Mouse (Mus musculus): ENCODE measurements around the gene Sgms1. TPM values are rescaled to one million over a fixed set of nuclear protein-coding genes. Genes with fewer than 3 reads are reported as not detected.
A peak's percentile ranks its signal among the peaks of the same experiment; 100 is the strongest.

Sgms1 gene
- polyA plus RNA-seq (2016; fragmentation: Nextera tagmentation; extraction: Ambion mirVana): 18.1 and 19.2 TPM in 2 replicates

DNA sequence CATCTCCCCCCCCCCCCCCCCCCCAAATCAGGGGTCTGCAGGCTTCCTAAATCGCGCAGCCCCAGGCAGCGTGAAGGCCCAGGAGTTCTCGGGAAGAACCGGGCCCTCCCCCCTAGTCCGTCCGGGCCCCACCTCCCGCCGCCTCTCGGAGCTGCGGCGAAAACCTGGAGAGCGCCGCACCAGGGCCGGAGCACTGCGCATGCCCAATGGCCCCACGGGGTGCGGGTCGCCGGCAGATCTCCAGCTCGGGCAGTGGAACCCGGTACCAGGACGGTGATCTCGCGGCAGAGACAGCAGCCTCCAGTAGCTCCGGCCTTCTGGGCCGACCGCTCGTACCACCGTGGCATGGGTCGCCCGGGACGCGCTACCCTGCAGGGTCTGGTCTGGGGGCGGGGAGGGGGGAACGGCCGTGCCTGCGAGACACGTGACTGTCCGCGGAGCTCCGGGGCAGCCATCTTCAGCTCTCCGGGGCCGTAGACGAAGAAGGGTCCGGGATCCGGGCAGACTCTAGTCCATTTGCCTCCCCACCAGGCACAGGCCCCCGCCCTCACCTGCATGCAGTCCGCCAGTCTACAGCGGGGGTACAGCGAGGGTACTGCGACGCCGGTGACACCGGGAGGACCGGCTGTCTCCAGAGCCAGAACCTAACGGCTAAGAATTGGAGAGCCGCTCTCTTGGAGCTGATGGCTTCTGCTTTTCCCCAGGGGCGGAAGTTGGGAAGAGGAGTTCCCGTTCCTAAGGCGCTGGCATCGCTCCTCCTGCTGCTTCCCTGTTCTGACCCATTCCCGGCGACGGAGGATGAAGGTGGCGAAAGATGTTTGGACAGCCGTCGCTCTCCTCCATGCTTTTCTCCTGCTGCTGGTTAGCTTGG lies at the start of gene Sgms1:
Sgms1 (minus strand) TSS at position 714 of the 871 bp plus-strand sequence.
- peak; percentile 95 for ATAC-seq (ENCODE audit: low FRiP score)
- peak within 1 kb of the TSS; percentile 85 for H3K4me3 ChIP-seq
- peak within 1 kb of the TSS; percentile 85 for H3K9ac ChIP-seq
- no peaks in the 10 kb centered on the region for H3K27me3 ChIP-seq
- H3K4me1 ChIP-seq: peaks cover 18% of the 10 kb centered on the region
- no peaks in the 10 kb centered on the region for H3K9me3 ChIP-seq (replicated peaks)
- peak within 1 kb of the TSS; percentile 96 for H3K27ac ChIP-seq
- no peaks in the 10 kb centered on the region for H3K36me3 ChIP-seq
- WGBS: 2% methylated on average over 63 of the region's 68 CpGs
- peak within 1 kb of the TSS; percentile 93 for H3K4me2 ChIP-seq (replicated peaks)

DNA sequence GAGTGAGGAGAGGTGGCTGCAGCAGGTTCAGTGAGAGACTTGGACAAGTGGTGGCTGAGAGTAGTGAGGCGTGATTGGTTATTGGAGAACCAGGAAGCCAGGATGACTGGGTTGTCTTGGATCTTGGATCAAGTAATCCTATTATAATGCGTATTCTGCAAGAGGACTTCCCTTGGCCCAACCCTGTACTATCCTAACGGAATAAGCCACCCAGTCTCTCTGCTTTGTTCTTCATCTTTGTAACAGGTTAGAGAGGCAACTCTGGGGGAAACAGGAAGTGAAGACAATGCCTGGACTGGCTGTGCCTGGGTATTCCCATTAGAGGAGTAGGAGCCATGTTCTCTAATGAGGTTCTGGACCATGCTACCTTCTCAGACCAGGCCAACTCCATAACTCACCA lies 36.3 kb upstream of the Sgms1 start:
- Histone ChIP-seq H3K27me3 (no peaks in the 10 kb centered on the region), H3K27ac (no peak overlapping the region), H3K4me3 (no peak overlapping the region), H3K9ac (no peak overlapping the region), H3K36me3 (no peaks in the 10 kb centered on the region), H3K4me2 (replicated peaks) (no peak overlapping the region), H3K9me3 (replicated peaks) (no peaks in the 10 kb centered on the region), H3K4me1 (no peaks in the 10 kb centered on the region)
- no peak for ATAC-seq (ENCODE audit: low FRiP score)
- 90% methylated on average over 3 of the region's 3 CpGs for WGBS

DNA sequence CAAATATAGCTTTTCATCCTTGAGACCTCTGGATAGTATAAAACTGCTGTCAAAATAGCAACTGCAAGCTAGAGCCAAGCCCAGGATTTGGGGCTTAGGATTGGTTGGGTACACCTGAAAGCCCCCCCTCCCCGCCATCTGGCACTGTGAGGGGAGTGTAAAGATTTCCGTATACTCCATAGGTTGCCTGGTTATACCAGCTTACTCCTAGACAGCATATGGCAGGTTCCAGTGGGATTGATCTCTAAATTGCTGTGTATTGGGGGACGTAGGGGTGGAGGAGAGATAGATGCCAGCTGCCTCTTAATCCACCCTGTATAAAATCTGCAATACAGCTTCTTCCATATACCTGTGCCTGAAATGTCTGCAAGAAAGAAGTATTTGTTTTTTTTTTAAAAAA lies 35.2 kb upstream of the Sgms1 start:
- ATAC-seq (ENCODE audit: low FRiP score): no peak
- no peaks in the 10 kb centered on the region for H3K36me3 ChIP-seq
- H3K9me3 ChIP-seq (replicated peaks): no peaks in the 10 kb centered on the region
- H3K9ac ChIP-seq: no peak overlapping the region
- no peak overlapping the region for H3K4me3 ChIP-seq
- H3K4me1 ChIP-seq: no peaks in the 10 kb centered on the region
- no peak overlapping the region for H3K27ac ChIP-seq
- H3K4me2 ChIP-seq (replicated peaks): no peak overlapping the region
- 78% methylated on average over 3 of the region's 3 CpGs for WGBS
- H3K27me3 ChIP-seq: no peaks in the 10 kb centered on the region

DNA sequence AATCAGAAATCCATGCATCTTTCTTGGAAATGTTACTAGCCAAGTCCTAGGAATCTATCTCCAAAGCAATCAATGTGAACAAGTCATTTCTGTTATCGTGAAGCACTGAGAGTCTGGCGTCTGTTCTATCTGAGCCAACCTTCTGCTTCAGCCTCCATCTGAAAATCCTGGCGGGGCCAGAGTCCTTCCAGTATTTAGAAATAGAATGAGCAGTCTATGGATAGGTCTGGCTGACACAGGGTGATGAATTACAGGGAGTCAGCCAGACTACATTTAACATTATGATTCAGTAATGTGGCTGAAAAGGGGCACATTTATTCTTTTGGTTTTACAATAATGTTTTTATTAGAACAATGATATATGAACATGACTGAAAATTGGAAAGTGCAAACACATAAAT lies 29.6 kb upstream of the Sgms1 start:
- no peaks in the 10 kb centered on the region for H3K36me3 ChIP-seq
- no peaks in the 10 kb centered on the region for H3K27me3 ChIP-seq
- WGBS: 72% methylated on average over 3 of the region's 3 CpGs
- no peaks in the 10 kb centered on the region for H3K4me1 ChIP-seq
- H3K9me3 ChIP-seq (replicated peaks): no peaks in the 10 kb centered on the region
- H3K4me3 ChIP-seq: no peak overlapping the region
- ATAC-seq (ENCODE audit: low FRiP score): no peak
- no peak overlapping the region for H3K9ac ChIP-seq
- no peak overlapping the region for H3K27ac ChIP-seq
- H3K4me2 ChIP-seq (replicated peaks): no peak overlapping the region

DNA sequence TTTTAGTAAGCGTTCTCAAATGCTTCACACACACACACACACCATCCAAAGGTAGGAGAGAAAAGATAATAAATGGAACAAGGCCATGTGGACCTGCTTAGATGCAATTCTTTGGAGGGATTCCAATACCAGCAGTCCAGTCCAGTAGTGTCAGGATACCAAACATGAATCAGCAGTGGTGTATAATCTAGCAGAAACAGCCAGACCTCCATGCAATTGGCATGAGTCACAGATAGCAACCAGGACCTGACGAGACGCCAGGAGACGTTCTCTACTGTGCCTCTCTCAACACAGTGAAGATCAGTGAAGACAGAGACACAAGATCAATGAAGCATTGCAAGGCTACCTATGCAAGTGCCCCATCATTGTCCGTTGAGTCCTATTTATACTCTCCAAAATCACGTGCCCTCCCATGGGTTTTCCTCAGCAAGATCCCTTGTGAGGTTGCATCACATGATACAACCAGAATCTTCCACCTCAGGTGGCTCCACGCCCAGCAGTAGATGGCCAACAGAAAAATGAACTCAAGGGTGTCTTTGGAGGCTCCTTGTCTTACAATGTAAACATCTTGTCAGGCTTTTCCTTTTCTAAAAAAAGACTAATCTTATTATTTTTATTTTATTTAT lies 27.3 kb upstream of the Sgms1 start:
- Histone ChIP-seq H3K27ac (no peak overlapping the region), H3K4me3 (no peak overlapping the region), H3K4me1 (no peaks in the 10 kb centered on the region), H3K4me2 (replicated peaks) (no peak overlapping the region), H3K9ac (no peak overlapping the region), H3K36me3 (no peaks in the 10 kb centered on the region), H3K9me3 (replicated peaks) (no peaks in the 10 kb centered on the region), H3K27me3 (no peaks in the 10 kb centered on the region)
- ATAC-seq (ENCODE audit: low FRiP score): no peak
- WGBS: 85% methylated on average over 7 of the region's 7 CpGs

DNA sequence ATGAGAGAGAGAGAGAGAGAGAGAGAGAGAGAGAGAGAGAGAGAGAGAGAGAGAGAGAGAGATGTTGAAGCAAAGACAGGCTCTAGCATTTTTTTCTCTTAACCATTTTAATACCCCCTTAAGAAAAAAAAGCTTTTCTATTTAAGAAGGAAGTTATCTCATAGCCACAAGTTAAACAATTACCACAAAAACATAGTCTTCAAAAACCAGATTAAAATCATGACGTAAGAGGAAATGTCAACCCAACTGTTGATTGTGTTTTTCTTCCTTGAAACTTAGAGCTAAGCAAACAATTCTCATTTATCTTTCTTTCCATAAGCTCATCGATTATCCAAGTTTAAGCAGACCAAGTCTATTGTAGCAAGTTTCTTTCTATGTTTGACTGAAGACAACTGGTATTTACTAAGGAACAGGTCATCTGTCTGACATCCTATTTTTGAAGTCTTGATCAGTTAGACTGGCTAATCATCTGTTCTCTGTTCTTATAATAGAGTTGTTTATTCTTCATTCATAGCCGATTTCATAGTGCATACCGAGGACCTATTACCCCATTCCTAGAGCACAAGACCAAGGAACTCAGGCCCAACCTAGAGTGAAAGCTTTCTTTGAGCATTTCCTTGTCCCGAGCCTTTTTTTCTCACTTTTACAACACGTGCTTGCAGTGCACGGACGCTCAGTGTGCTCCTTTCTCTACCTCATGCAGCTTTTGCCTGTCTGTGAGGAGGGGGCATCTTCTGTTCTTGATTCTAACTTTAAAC lies 20.3 kb upstream of the Sgms1 start:
- Histone ChIP-seq H3K27ac (no peak overlapping the region), H3K4me2 (replicated peaks) (no peak overlapping the region), H3K9ac (no peak overlapping the region), H3K4me3 (no peak overlapping the region), H3K36me3 (no peaks in the 10 kb centered on the region), H3K27me3 (no peaks in the 10 kb centered on the region), H3K4me1 (0 out of 2 replicates have a peak, but pooled peaks cover 2% of the 10 kb centered on the region), H3K9me3 (replicated peaks) (no peaks in the 10 kb centered on the region)
- no peak for ATAC-seq (ENCODE audit: low FRiP score)
- 76% methylated on average over 8 of the region's 8 CpGs for whole genome bisulfite sequencing

DNA sequence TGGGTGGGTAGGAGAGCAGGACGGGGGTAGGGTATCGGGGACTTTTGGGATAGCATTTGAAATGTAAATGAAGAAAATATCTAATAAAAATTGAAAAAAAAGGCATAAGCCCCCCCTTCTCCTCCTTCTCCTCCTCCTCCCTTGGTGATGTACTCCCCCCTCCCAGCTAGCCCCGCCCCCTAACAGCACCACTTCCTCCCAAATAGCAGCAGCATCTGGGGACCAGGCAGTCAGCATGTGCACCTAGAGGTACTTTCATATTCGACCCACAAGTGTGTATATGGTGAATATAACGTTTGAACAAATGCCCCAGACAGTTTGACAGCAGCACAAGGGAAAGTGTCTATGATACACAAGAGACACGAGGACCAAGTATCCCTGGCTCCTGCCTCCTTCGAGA lies 17.2 kb upstream of the Sgms1 start:
- H3K4me1 ChIP-seq: 0 out of 2 replicates have a peak, but pooled peaks cover 2% of the 10 kb centered on the region
- no peaks in the 10 kb centered on the region for H3K36me3 ChIP-seq
- H3K27me3 ChIP-seq: no peaks in the 10 kb centered on the region
- H3K9ac ChIP-seq: no peak overlapping the region
- H3K4me3 ChIP-seq: no peak overlapping the region
- ATAC-seq (ENCODE audit: low FRiP score): no peak
- no peak overlapping the region for H3K4me2 ChIP-seq (replicated peaks)
- no peak overlapping the region for H3K27ac ChIP-seq
- 69% methylated on average over 7 of the region's 7 CpGs for WGBS
- H3K9me3 ChIP-seq (replicated peaks): no peaks in the 10 kb centered on the region

DNA sequence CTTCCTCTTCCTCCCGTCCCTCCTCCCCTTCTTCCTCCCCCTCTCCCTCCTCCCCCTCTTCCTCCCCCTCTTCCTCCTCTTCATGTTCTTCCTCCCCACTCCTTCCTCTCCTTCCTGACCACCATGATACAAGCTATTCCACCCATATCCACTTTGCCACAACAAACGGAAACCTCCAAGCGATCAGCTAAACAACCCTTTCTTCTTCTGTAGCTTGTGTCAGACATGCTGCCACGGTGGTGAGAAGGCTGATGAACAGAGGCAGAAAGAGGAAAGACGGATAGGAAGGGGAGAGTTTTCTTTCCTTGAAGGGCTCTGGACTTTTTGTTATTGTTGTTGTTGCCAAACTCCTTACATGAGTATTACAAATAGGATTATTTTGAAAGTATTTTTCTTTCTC lies 14.9 kb upstream of the Sgms1 start:
- Histone ChIP-seq H3K27ac (no peak overlapping the region), H3K9me3 (replicated peaks) (no peaks in the 10 kb centered on the region), H3K9ac (no peak overlapping the region), H3K4me1 (0 out of 2 replicates have a peak, but pooled peaks cover 2% of the 10 kb centered on the region), H3K27me3 (no peaks in the 10 kb centered on the region), H3K36me3 (no peaks in the 10 kb centered on the region), H3K4me3 (no peak overlapping the region), H3K4me2 (replicated peaks) (no peak overlapping the region)
- WGBS: 91% methylated on average over 5 of the region's 5 CpGs
- ATAC-seq (ENCODE audit: low FRiP score): no peak

DNA sequence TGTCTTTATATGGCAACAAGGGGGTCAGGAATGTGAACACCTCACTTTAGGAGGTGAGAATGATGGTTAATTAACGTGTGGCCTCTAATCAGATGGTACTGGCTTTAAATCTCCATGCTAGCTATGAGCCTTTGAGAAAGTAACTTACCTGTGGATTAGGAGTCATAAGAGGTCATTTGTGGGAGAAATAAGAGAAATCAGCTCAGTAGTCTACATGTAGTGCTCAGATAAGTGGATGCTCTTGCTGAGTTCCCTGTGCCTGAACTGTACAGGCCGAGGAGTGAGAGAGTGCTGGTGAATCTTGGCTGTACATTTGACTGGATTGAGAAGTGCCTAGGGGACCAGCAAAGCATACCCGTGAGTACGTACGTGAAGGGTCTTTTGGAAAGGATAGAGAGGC lies 14.3 kb upstream of the Sgms1 start:
- H3K4me2 ChIP-seq (replicated peaks): no peak overlapping the region
- WGBS: 94% methylated on average over 5 of the region's 5 CpGs
- H3K27me3 ChIP-seq: no peaks in the 10 kb centered on the region
- no peak overlapping the region for H3K4me3 ChIP-seq
- 0 out of 2 replicates have a peak, but pooled peaks cover 2% of the 10 kb centered on the region for H3K4me1 ChIP-seq
- ATAC-seq (ENCODE audit: low FRiP score): no peak
- H3K36me3 ChIP-seq: no peaks in the 10 kb centered on the region
- H3K9me3 ChIP-seq (replicated peaks): no peaks in the 10 kb centered on the region
- no peak overlapping the region for H3K27ac ChIP-seq
- H3K9ac ChIP-seq: no peak overlapping the region

DNA sequence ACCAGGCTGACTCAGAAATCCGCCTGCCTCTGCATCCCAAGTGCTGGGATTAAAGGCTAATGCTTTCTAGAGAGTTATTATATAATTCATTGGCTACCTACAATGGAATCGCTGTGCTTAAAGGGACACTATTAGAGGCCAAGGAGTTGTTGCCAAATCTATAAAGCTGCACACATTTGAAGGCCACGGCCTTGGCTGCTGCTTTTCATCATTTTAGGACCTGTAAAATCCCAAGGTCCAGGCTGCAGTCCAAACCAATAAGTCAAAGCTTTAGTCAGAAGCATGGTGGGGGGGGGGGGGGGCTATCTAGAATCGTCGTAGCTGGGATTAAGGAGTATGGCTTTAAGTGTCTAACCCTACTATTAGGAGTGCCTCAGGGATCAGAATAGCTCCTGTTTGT lies 9.0 kb upstream of the Sgms1 start:
- Histone ChIP-seq H3K4me3 (no peak overlapping the region), H3K9ac (no peak overlapping the region), H3K27me3 (no peaks in the 10 kb centered on the region), H3K9me3 (replicated peaks) (no peaks in the 10 kb centered on the region), H3K36me3 (no peaks in the 10 kb centered on the region), H3K4me2 (replicated peaks) (no peak overlapping the region), H3K27ac (no peak overlapping the region), H3K4me1 (no peaks in the 10 kb centered on the region)
- no peak for ATAC-seq (ENCODE audit: low FRiP score)
- WGBS: 91% methylated on average over 5 of the region's 5 CpGs

DNA sequence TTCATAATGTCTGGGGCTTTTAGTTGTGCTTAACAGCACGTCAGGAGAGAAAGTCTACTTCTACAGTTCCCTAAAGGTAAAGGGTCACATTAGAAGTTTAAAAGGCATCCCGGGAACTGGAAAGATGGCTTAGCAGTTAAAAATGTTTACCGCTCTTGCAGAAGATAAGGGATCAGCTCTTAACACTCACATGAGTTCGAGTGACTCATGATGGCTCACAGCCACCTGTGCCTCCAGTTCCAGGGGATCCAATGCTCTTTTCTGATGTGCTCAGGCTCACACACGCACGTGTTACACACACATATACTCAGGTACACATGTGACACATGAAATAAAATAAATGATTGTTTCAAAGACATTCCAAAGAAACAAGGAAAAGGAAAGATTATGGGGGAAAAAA lies 6.8 kb upstream of the Sgms1 start:
- Histone ChIP-seq H3K9me3 (replicated peaks) (no peaks in the 10 kb centered on the region), H3K4me3 (no peak overlapping the region), H3K4me1 (no peaks in the 10 kb centered on the region), H3K9ac (no peak overlapping the region), H3K27me3 (no peaks in the 10 kb centered on the region), H3K36me3 (no peaks in the 10 kb centered on the region), H3K4me2 (replicated peaks) (no peak overlapping the region), H3K27ac (no peak overlapping the region)
- WGBS: 92% methylated on average over 6 of the region's 6 CpGs
- no peak for ATAC-seq (ENCODE audit: low FRiP score)

DNA sequence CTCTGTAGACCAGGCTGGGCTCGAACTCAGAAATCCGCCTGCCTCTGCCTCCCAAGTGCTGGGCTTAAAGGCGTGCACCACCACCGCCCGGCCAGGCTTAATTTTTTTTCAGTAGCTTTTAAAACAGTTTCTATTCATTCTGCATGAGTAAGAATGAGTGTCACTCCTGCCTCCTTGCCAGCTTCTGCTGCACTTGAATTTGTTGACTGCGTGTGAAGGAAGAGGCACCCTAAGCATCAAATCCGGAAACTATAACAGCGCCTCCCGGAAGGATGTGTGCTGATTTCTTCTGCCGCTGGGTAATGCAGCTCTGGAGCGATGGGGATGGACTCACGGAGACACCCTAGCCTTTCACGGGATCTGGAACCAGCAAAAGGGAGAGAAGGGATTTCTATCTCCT lies 5.3 kb upstream of the Sgms1 start:
- H3K4me1 ChIP-seq: peaks cover 6% of the 10 kb centered on the region
- no peaks in the 10 kb centered on the region for H3K27me3 ChIP-seq
- no peaks in the 10 kb centered on the region for H3K9me3 ChIP-seq (replicated peaks)
- H3K27ac ChIP-seq: no peak overlapping the region
- H3K36me3 ChIP-seq: no peaks in the 10 kb centered on the region
- ATAC-seq (ENCODE audit: low FRiP score): no peak
- H3K4me2 ChIP-seq (replicated peaks): no peak overlapping the region
- H3K9ac ChIP-seq: no peak overlapping the region
- 89% methylated on average over 13 of the region's 13 CpGs for WGBS
- H3K4me3 ChIP-seq: no peak overlapping the region

Measured in hindbrain, embryonic 12.5 days (tissue).